Mouse (Mus musculus): ENCODE measurements around the gene F10. TPM values are rescaled to one million over a fixed set of nuclear protein-coding genes. Genes with fewer than 3 reads are reported as not detected.
"Not testable (repeated sequence)": the region's sequence is repeated elsewhere in the genome, so short reads cannot be mapped to it uniquely, and the experiment has no call there.

Gene F10
- polyA plus RNA-seq, 1 experiment from 2014 or later, result 0.96 TPM

GRCm38 (mm10) chr8:13057351-13057750, 20.2 kb downstream of the F10 start:
- no peaks in the 10 kb centered on the region for H3K4me1 ChIP-seq (ENCODE audit: control insufficient read depth in 2 of 2, insufficient read depth in 2 of 2, low read length in 2 of 2)
- ATAC-seq (ENCODE audit: insufficient number of reproducible peaks, insufficient read depth, low FRiP score, low read depth), result no peak
- no peak overlapping the region for H3K4me3 ChIP-seq (ENCODE audit: control insufficient read depth in 1 of 2, insufficient read depth in 1 of 2, low read depth in 1 of 2, low read length in 2 of 2)
- H3K9ac ChIP-seq (ENCODE audit: low read length), result no peak overlapping the region
- no peaks in the 10 kb centered on the region for H3K27me3 ChIP-seq (ENCODE audit: control insufficient read depth, insufficient read depth, low read length)
- H3K9me3 ChIP-seq (ENCODE audit: control insufficient read depth, low read length), result no peaks in the 10 kb centered on the region
- 85% methylated on average over 4 of the region's 4 CpGs for WGBS
- H3K36me3 ChIP-seq (ENCODE audit: control insufficient read depth, insufficient read depth, low read length), result no peaks in the 10 kb centered on the region
- no peak overlapping the region for H3K4me2 ChIP-seq (ENCODE audit: low read length)
- H3K27ac ChIP-seq (replicated peaks in 1 of 2; ENCODE audit: control insufficient read depth in 1 of 2, insufficient read depth in 1 of 2, low read depth in 2 of 2, low read length in 2 of 2), result no peak overlapping the region

GRCm38 (mm10) chr8:13060441-13061150, 23.5 kb downstream of the F10 start, which contains the start of gene Proz:
Proz (plus strand) TSS chr8:13060914.
- no peak within 1 kb of the TSS for H3K27ac ChIP-seq (replicated peaks in 1 of 2; ENCODE audit: control insufficient read depth in 1 of 2, insufficient read depth in 1 of 2, low read depth in 2 of 2, low read length in 2 of 2)
- H3K4me2 ChIP-seq (ENCODE audit: low read length), result no peak within 1 kb of the TSS
- H3K9me3 ChIP-seq (ENCODE audit: control insufficient read depth, low read length), result no peaks in the 10 kb centered on the region
- H3K36me3 ChIP-seq (ENCODE audit: control insufficient read depth, insufficient read depth, low read length), result no peaks in the 10 kb centered on the region
- H3K27me3 ChIP-seq (ENCODE audit: control insufficient read depth, insufficient read depth, low read length), result no peaks in the 10 kb centered on the region
- no peaks in the 10 kb centered on the region for H3K4me1 ChIP-seq (ENCODE audit: control insufficient read depth in 2 of 2, insufficient read depth in 2 of 2, low read length in 2 of 2)
- 67% methylated on average over 17 of the region's 17 CpGs for WGBS
- no peak within 1 kb of the TSS for H3K9ac ChIP-seq (ENCODE audit: low read length)
- H3K4me3 ChIP-seq (ENCODE audit: control insufficient read depth in 1 of 2, insufficient read depth in 1 of 2, low read depth in 1 of 2, low read length in 2 of 2), result no peak within 1 kb of the TSS
- ATAC-seq (ENCODE audit: insufficient number of reproducible peaks, insufficient read depth, low FRiP score, low read depth), result no peak

GRCm38 (mm10) chr8:13063112-13063511, 26.0 kb downstream of the F10 start:
- no peaks in the 10 kb centered on the region for H3K27me3 ChIP-seq (ENCODE audit: control insufficient read depth, insufficient read depth, low read length)
- no peak overlapping the region for H3K4me3 ChIP-seq (ENCODE audit: control insufficient read depth in 1 of 2, insufficient read depth in 1 of 2, low read depth in 1 of 2, low read length in 2 of 2)
- no peaks in the 10 kb centered on the region for H3K36me3 ChIP-seq (ENCODE audit: control insufficient read depth, insufficient read depth, low read length)
- no peak overlapping the region for H3K9ac ChIP-seq (ENCODE audit: low read length)
- H3K4me2 ChIP-seq (ENCODE audit: low read length), result no peak overlapping the region
- no peak for ATAC-seq (ENCODE audit: insufficient number of reproducible peaks, insufficient read depth, low FRiP score, low read depth)
- 77% methylated on average over 16 of the region's 16 CpGs for WGBS
- H3K4me1 ChIP-seq (ENCODE audit: control insufficient read depth in 2 of 2, insufficient read depth in 2 of 2, low read length in 2 of 2), result no peaks in the 10 kb centered on the region
- no peak overlapping the region for H3K27ac ChIP-seq (replicated peaks in 1 of 2; ENCODE audit: control insufficient read depth in 1 of 2, insufficient read depth in 1 of 2, low read depth in 2 of 2, low read length in 2 of 2)
- no peaks in the 10 kb centered on the region for H3K9me3 ChIP-seq (ENCODE audit: control insufficient read depth, low read length)

GRCm38 (mm10) chr8:13073255-13073654, 36.1 kb downstream of the F10 start:
- Histone ChIP-seq H3K27ac (replicated peaks in 1 of 2; ENCODE audit: control insufficient read depth in 1 of 2, insufficient read depth in 1 of 2, low read depth in 2 of 2, low read length in 2 of 2) (no peak overlapping the region), H3K9me3 (ENCODE audit: control insufficient read depth, low read length) (no peaks in the 10 kb centered on the region), H3K36me3 (ENCODE audit: control insufficient read depth, insufficient read depth, low read length) (peaks cover 55% of the 10 kb centered on the region), H3K9ac (ENCODE audit: low read length) (no peak overlapping the region), H3K27me3 (ENCODE audit: control insufficient read depth, insufficient read depth, low read length) (no peaks in the 10 kb centered on the region), H3K4me3 (ENCODE audit: control insufficient read depth in 1 of 2, insufficient read depth in 1 of 2, low read depth in 1 of 2, low read length in 2 of 2) (no peak overlapping the region), H3K4me1 (ENCODE audit: control insufficient read depth in 2 of 2, insufficient read depth in 2 of 2, low read length in 2 of 2) (no peaks in the 10 kb centered on the region), H3K4me2 (ENCODE audit: low read length) (no peak overlapping the region)
- no peak for ATAC-seq (ENCODE audit: insufficient number of reproducible peaks, insufficient read depth, low FRiP score, low read depth)
- WGBS, result 90% methylated on average over 11 of the region's 11 CpGs

GRCm38 (mm10) chr8:13075044-13075443, 37.9 kb downstream of the F10 start:
- no peaks in the 10 kb centered on the region for H3K27me3 ChIP-seq (ENCODE audit: control insufficient read depth, insufficient read depth, low read length)
- H3K36me3 ChIP-seq (ENCODE audit: control insufficient read depth, insufficient read depth, low read length), result peaks cover 73% of the 10 kb centered on the region
- no peak overlapping the region for H3K4me3 ChIP-seq (ENCODE audit: control insufficient read depth in 1 of 2, insufficient read depth in 1 of 2, low read depth in 1 of 2, low read length in 2 of 2)
- no peaks in the 10 kb centered on the region for H3K4me1 ChIP-seq (ENCODE audit: control insufficient read depth in 2 of 2, insufficient read depth in 2 of 2, low read length in 2 of 2)
- no peak overlapping the region for H3K4me2 ChIP-seq (ENCODE audit: low read length)
- 90% methylated on average over 8 of the region's 8 CpGs for WGBS
- no peak overlapping the region for H3K9ac ChIP-seq (ENCODE audit: low read length)
- no peak overlapping the region for H3K27ac ChIP-seq (replicated peaks in 1 of 2; ENCODE audit: control insufficient read depth in 1 of 2, insufficient read depth in 1 of 2, low read depth in 2 of 2, low read length in 2 of 2)
- H3K9me3 ChIP-seq (ENCODE audit: control insufficient read depth, low read length), result no peaks in the 10 kb centered on the region
- no peak for ATAC-seq (ENCODE audit: insufficient number of reproducible peaks, insufficient read depth, low FRiP score, low read depth)

GRCm38 (mm10) chr8:13075579-13075978, 38.5 kb downstream of the F10 start:
- not testable (repeated sequence) for H3K4me3 ChIP-seq (ENCODE audit: control insufficient read depth in 1 of 2, insufficient read depth in 1 of 2, low read depth in 1 of 2, low read length in 2 of 2); ATAC-seq (ENCODE audit: insufficient number of reproducible peaks, insufficient read depth, low FRiP score, low read depth); H3K9ac ChIP-seq (ENCODE audit: low read length); H3K9me3 ChIP-seq (ENCODE audit: control insufficient read depth, low read length); H3K27ac ChIP-seq (replicated peaks in 1 of 2; ENCODE audit: control insufficient read depth in 1 of 2, insufficient read depth in 1 of 2, low read depth in 2 of 2, low read length in 2 of 2); H3K27me3 ChIP-seq (ENCODE audit: control insufficient read depth, insufficient read depth, low read length); H3K4me1 ChIP-seq (ENCODE audit: control insufficient read depth in 2 of 2, insufficient read depth in 2 of 2, low read length in 2 of 2); H3K4me2 ChIP-seq (ENCODE audit: low read length)
- 97% methylated on average over 1 of the region's 1 CpGs for WGBS
- peaks cover 78% of the 10 kb centered on the region for H3K36me3 ChIP-seq (ENCODE audit: control insufficient read depth, insufficient read depth, low read length)

GRCm38 (mm10) chr8:13077542-13077941, 40.4 kb downstream of the F10 start:
- no peaks in the 10 kb centered on the region for H3K9me3 ChIP-seq (ENCODE audit: control insufficient read depth, low read length)
- peaks cover 97% of the 10 kb centered on the region for H3K36me3 ChIP-seq (ENCODE audit: control insufficient read depth, insufficient read depth, low read length)
- whole genome bisulfite sequencing, result 87% methylated on average over 7 of the region's 7 CpGs
- H3K9ac ChIP-seq (ENCODE audit: low read length), result no peak overlapping the region
- H3K27ac ChIP-seq (replicated peaks in 1 of 2; ENCODE audit: control insufficient read depth in 1 of 2, insufficient read depth in 1 of 2, low read depth in 2 of 2, low read length in 2 of 2), result no peak overlapping the region
- no peak for ATAC-seq (ENCODE audit: insufficient number of reproducible peaks, insufficient read depth, low FRiP score, low read depth)
- H3K27me3 ChIP-seq (ENCODE audit: control insufficient read depth, insufficient read depth, low read length), result no peaks in the 10 kb centered on the region
- no peak overlapping the region for H3K4me2 ChIP-seq (ENCODE audit: low read length)
- H3K4me1 ChIP-seq (ENCODE audit: control insufficient read depth in 2 of 2, insufficient read depth in 2 of 2, low read length in 2 of 2), result no peaks in the 10 kb centered on the region
- no peak overlapping the region for H3K4me3 ChIP-seq (ENCODE audit: control insufficient read depth in 1 of 2, insufficient read depth in 1 of 2, low read depth in 1 of 2, low read length in 2 of 2)

GRCm38 (mm10) chr8:13104691-13105086, 67.6 kb downstream of the F10 start:
- peaks cover 17% of the 10 kb centered on the region for H3K36me3 ChIP-seq (ENCODE audit: control insufficient read depth, insufficient read depth, low read length)
- WGBS, result under 1% methylated on average over 44 of the region's 45 CpGs
- H3K9ac ChIP-seq (ENCODE audit: low read length), result peak overlapping the region; percentile 88
- peaks cover 12 to 26% of the 10 kb centered on the region in 2 experiments for H3K4me1 ChIP-seq (ENCODE audit: control insufficient read depth in 2 of 2, insufficient read depth in 2 of 2, low read length in 2 of 2)
- H3K27ac ChIP-seq (replicated peaks in 1 of 2; ENCODE audit: control insufficient read depth in 1 of 2, insufficient read depth in 1 of 2, low read depth in 2 of 2, low read length in 2 of 2), result peak overlapping the region; percentile 94 to 95
- H3K4me2 ChIP-seq (ENCODE audit: low read length), result peak overlapping the region; percentile 92
- peak; percentile 65 for ATAC-seq (ENCODE audit: insufficient number of reproducible peaks, insufficient read depth, low FRiP score, low read depth)
- H3K27me3 ChIP-seq (ENCODE audit: control insufficient read depth, insufficient read depth, low read length), result no peaks in the 10 kb centered on the region
- peak overlapping the region; percentile 82 to 84 for H3K4me3 ChIP-seq (ENCODE audit: control insufficient read depth in 1 of 2, insufficient read depth in 1 of 2, low read depth in 1 of 2, low read length in 2 of 2)
- no peaks in the 10 kb centered on the region for H3K9me3 ChIP-seq (ENCODE audit: control insufficient read depth, low read length)
